Mouse (Mus musculus) limb, embryonic 11.5 days (tissue): ENCODE measurements around the gene Syvn1. TPM values are rescaled to one million over a fixed set of nuclear protein-coding genes. Genes with fewer than 3 reads are reported as not detected.

ENCODE experiments used
- ATAC-seq: fragments of 200-750 bp; cut with Nextera tagmentation; 2 replicates; pipeline ENCODE4 v1.8.0; 2017; ENCODE audit warnings: low read depth; ENCODE audit not compliant: insufficient number of reproducible peaks, low FRiP score, low TSS enrichment
- DNase-seq: peaks from one replicate; pipeline ENCODE4 v3.0.0-alpha.2; 2015; ENCODE audit warnings: low spot score
- H3K27ac ChIP-seq: fragments of 300-500 bp; sonication (generic); replicated peaks from 2 replicates; pipeline ENCODE4 v1.5.1; 2014; ENCODE audit warnings: low read depth, mild to moderate bottlenecking, low read length
- H3K27me3 ChIP-seq: fragments of 300-500 bp; sonication (generic); 2 replicates; pipeline ENCODE4 v1.6.1; 2014; ENCODE audit warnings: mild to moderate bottlenecking, low read length, mixed read lengths; ENCODE audit not compliant: control insufficient read depth, insufficient read depth
- H3K36me3 ChIP-seq: fragments of 300-500 bp; sonication (generic); 2 replicates; pipeline ENCODE4 v1.6.1; 2014; ENCODE audit warnings: mild to moderate bottlenecking, low read length, moderate library complexity, mixed read lengths; ENCODE audit not compliant: control insufficient read depth, insufficient read depth
- H3K4me1 ChIP-seq: fragments of 300-500 bp; sonication (generic); 2 replicates; pipeline ENCODE4 v1.6.1; 2014; ENCODE audit warnings: low read length, mixed read lengths; ENCODE audit not compliant: control insufficient read depth, insufficient read depth
- H3K4me2 ChIP-seq: fragments of 300-500 bp; sonication (generic); 2 replicates; pipeline ENCODE4 v1.6.1; 2014; ENCODE audit warnings: low read depth, mild to moderate bottlenecking, moderate library complexity; ENCODE audit not compliant: severe bottlenecking
- H3K4me3 ChIP-seq: fragments of 300-500 bp; sonication (generic); 2 replicates; pipeline ENCODE4 v1.5.1; 2014; ENCODE audit warnings: low read depth, low read length
- H3K9ac ChIP-seq: fragments of 300-500 bp; sonication (generic); 2 replicates; pipeline ENCODE4 v1.6.1; 2014; ENCODE audit warnings: mild to moderate bottlenecking, low read length
- H3K9me3 ChIP-seq: fragments of 300-500 bp; sonication (generic); 2 replicates; pipeline ENCODE4 v1.6.1; 2016; ENCODE audit warnings: low read length; ENCODE audit not compliant: control insufficient read depth
- WGBS: fragments of 180-500 bp; shearing (Covaris S2); extraction: QIAGEN DNeasy Blood & Tissue Kit; methylation state at CpG from one replicate; pipeline ENCODE4 v1.1.7; 2014; 5-methylcytosine and 5-hydroxymethylcytosine counted together
- polyA plus RNA-seq: library from polyadenylated mRNA; unstranded; fragments of >200 nt; fragmentation: Nextera tagmentation; extraction: Ambion mirVana; gene quantifications from 2 replicates; pipeline ENCODE4 v1.2.1, GENCODE M21; 2014

Syvn1 gene
- polyA plus RNA-seq, 1 experiment from 2014 or later, result 30.3 TPM

- ATAC-seq, result no peak
- H3K9ac ChIP-seq, result no peak within 1 kb of the TSS
- no peaks in the 10 kb centered on the region for H3K27me3 ChIP-seq
- peaks cover 5% of the 10 kb centered on the region for H3K4me1 ChIP-seq
- no peaks in the 10 kb centered on the region for H3K9me3 ChIP-seq
- WGBS, result 92% methylated on average over 12 of the region's 12 CpGs
- H3K4me2 ChIP-seq, result no peak within 1 kb of the TSS
- no peak for DNase-seq
- H3K36me3 ChIP-seq, result peaks cover 5% of the 10 kb centered on the region
- H3K4me3 ChIP-seq, result no peak within 1 kb of the TSS
- no peak within 1 kb of the TSS for H3K27ac ChIP-seq
Measured at GRCm38 (mm10) chr19:6079983-6080480, 33.7 kb downstream of the Syvn1 start, which contains the start of gene Tmem262. TSS of gene Tmem262 (plus strand) at chr19:6080033.

DNA sequence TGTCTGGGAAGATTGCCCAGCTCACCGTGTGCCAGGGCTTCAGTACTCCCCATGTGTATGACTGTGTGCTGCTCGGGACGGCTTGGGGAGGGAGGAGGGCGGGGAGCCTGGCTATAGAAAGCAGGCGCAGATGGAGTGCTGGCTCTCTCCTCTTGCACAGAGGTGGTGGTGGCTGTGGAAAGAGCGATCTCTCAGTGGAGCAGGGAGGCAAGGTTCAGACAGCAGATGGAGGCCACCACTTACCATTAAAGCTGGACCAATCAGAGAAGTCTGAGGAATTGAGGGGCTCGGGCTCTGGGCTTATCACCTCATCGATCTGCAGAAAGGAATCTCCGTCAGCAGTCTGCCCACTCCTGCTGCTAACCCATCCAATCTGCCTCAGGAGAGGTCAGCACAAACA lies 35.8 kb downstream of the Syvn1 start, which contains the start of gene Gm28374:
TSS of gene Gm28374 (minus strand) at position 101 of the 400 bp plus-strand sequence.
- Histone ChIP-seq H3K4me2 (no peak within 1 kb of the TSS), H3K36me3 (peaks cover 5% of the 10 kb centered on the region)

DNA sequence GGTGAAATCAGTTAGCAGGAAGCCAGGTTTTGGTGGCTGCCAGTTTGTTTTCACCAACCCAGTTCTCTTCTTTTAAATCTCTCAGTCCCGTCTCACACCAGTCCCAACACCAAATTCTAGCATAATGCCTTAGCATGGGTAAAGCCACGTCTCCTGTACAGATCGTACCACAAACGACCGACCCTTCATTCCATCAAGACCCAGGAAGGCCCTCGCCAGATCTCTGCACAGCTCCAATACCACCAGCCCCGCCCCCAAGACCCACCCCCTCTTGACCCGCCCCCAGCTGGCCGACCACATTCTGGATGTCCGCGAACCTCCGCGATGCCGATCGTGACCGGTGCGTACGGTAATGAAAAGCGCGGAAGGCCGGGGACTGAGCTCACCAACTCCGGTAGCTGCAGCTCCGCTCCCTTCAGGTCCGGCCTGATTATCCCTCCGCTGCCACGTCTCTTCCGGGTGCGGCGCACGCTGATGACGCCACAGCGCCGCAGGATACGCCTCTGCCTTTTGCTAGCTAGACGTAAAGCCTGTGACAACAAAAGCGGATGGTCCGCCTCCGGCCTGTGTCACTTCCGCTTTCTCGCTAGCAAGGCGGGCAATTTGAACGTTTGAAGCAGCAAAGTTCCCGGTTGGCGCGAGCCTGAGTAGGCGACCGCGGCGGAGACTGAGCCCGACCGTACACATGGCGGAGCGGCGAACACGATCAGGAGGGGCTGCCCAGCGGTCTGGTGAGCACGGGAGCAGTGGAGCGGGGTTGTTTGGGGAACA lies 38.3 kb downstream of the Syvn1 start, which contains the start of the genes Zfpl1 and Cdca5:
TSS of gene Zfpl1 (minus strand) at position 479 of the 771 bp plus-strand sequence.
TSS of gene Cdca5 (plus strand) at position 506 of the 771 bp plus-strand sequence.
- WGBS, result under 1% methylated on average over 58 of the region's 58 CpGs
- Histone ChIP-seq H3K4me3 (peak within 1 kb of the TSS; percentile 81), H3K9me3 (no peaks in the 10 kb centered on the region), H3K27ac (0 out of 2 replicates have a peak within 1 kb of the TSS, but pooled peaks have one; percentile 18), H3K4me2 (peak within 1 kb of the TSS; percentile 95), H3K27me3 (no peaks in the 10 kb centered on the region), H3K9ac (peak within 1 kb of the TSS; percentile 76), H3K36me3 (peaks cover 9% of the 10 kb centered on the region), H3K4me1 (peaks cover 7% of the 10 kb centered on the region)
- DNase-seq (peak; percentile 98), ATAC-seq (peak; percentile 69)

More for the DNA sequence above, 35.8 kb downstream of the Syvn1 start, which contains the start of gene Gm28374:
- H3K4me3 ChIP-seq, result no peak within 1 kb of the TSS
- 87% methylated on average over 9 of the region's 9 CpGs for WGBS
- DNase-seq, result no peak
- ATAC-seq, result no peak
- H3K27me3 ChIP-seq, result no peaks in the 10 kb centered on the region
- H3K9me3 ChIP-seq, result no peaks in the 10 kb centered on the region
- H3K27ac ChIP-seq, result no peak within 1 kb of the TSS
- H3K9ac ChIP-seq, result no peak within 1 kb of the TSS
- peaks cover 7% of the 10 kb centered on the region for H3K4me1 ChIP-seq

DNA sequence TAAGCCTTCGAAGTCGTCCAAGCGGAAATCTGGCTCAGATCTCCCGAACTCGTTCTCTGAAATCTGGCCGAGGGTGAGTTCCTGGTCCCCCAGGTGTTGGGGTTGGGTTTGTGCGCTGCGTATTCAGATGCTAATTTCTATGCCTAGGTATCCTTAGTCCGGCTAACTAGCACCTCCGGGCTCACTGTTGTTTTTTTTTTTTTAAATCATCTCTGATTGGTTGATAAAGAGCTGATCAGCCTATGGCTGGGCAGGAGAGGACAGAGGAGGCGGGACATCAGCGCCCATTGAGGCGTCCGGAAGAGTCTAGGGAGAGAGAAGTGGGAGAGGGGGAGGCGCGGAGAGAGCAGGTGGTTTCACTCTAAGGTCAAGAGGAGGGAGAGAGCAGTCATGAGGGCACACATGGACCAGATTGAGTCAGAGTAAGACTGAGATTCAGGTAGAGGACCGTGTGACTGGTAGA lies 39.1 kb downstream of the Syvn1 start:
- H3K27ac ChIP-seq, result no peak overlapping the region
- H3K27me3 ChIP-seq, result no peaks in the 10 kb centered on the region
- H3K36me3 ChIP-seq, result peaks cover 15% of the 10 kb centered on the region
- peaks cover 7% of the 10 kb centered on the region for H3K4me1 ChIP-seq
- under 1% methylated on average over 17 of the region's 17 CpGs for WGBS
- no peaks in the 10 kb centered on the region for H3K9me3 ChIP-seq
- H3K9ac ChIP-seq, result peak overlapping the region; percentile 76
- DNase-seq, result peak; percentile 81
- peak overlapping the region; percentile 95 for H3K4me2 ChIP-seq
- H3K4me3 ChIP-seq, result peak overlapping the region; percentile 81
- ATAC-seq, result peak; percentile 76

DNA sequence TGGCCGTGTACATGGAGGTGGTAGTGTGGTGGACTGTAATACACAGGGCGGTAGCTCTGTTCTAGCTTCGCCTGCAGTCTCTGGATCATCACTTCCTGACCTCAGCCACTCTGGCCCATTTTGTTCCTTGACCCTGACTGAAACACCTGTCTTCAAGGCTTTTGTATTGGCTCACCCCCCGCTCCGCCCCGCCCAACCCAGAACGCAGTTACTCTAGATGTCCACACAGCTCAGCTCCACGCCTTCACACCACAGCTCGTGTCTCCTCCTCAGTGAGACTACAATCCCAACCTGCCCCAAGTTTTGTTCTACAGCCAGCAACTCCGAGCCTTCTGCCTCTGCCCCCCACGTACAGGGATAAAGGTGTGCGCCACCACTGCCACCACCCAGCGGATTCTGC lies 42.5 kb downstream of the Syvn1 start:
- no peak for ATAC-seq
- Histone ChIP-seq H3K4me2 (no peak overlapping the region), H3K9me3 (no peaks in the 10 kb centered on the region), H3K27me3 (no peaks in the 10 kb centered on the region), H3K9ac (no peak overlapping the region), H3K4me1 (peaks cover 4% of the 10 kb centered on the region), H3K4me3 (no peak overlapping the region), H3K27ac (no peak overlapping the region), H3K36me3 (peaks cover 22% of the 10 kb centered on the region)
- no peak for DNase-seq
- WGBS, result 94% methylated on average over 13 of the region's 13 CpGs

GRCm38 (mm10) chr19:6094119-6094518 lies 47.7 kb downstream of the Syvn1 start, which contains the start of gene AC131692.1:
TSS of gene AC131692.1 (plus strand) at chr19:6094419.
- Histone ChIP-seq H3K27ac (no peak within 1 kb of the TSS), H3K9me3 (no peaks in the 10 kb centered on the region), H3K4me2 (no peak within 1 kb of the TSS), H3K36me3 (peaks cover 25% of the 10 kb centered on the region), H3K4me1 (no peaks in the 10 kb centered on the region), H3K9ac (peak within 1 kb of the TSS; percentile 17; the same call in 1 of the 2 replicates), H3K4me3 (no peak within 1 kb of the TSS), H3K27me3 (no peaks in the 10 kb centered on the region)
- ATAC-seq, result no peak
- no peak for DNase-seq
- 94% methylated on average over 7 of the region's 7 CpGs for WGBS

- no peak overlapping the region for H3K27ac ChIP-seq
- no peak overlapping the region for H3K9ac ChIP-seq
- no peaks in the 10 kb centered on the region for H3K9me3 ChIP-seq
- no peak overlapping the region for H3K4me3 ChIP-seq
- DNase-seq (no peak), ATAC-seq (no peak)
- H3K27me3 ChIP-seq, result no peaks in the 10 kb centered on the region
- no peaks in the 10 kb centered on the region for H3K4me1 ChIP-seq
- 91% methylated on average over 3 of the region's 3 CpGs for WGBS
- H3K36me3 ChIP-seq, result peaks cover 12% of the 10 kb centered on the region
- H3K4me2 ChIP-seq, result no peak overlapping the region
Measured at GRCm38 (mm10) chr19:6097847-6098246, 51.5 kb downstream of the Syvn1 start.

DNA sequence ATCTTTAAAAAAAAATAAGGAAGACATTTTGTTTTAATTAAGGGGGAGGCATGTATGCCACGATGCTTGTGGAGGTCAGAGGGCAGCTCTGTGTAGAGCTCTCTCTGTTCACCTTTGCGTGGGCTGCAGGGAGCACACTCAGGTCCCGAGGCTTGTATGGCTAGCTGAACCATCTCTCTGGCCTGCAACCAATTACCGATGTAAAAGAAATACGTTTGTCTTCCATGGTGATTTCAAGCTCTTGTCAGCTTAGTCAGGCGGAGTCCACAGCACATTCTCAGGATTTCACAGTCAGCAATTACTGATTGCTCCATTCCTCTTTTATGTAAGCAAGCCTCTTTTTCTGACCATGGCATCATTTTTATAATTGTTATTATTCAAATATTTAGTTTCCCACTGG lies 54.8 kb downstream of the Syvn1 start:
- ATAC-seq (no peak), DNase-seq (no peak)
- H3K9ac ChIP-seq, result no peak overlapping the region
- H3K9me3 ChIP-seq, result no peaks in the 10 kb centered on the region
- no peak overlapping the region for H3K4me3 ChIP-seq
- WGBS, result 26% methylated on average over 6 of the region's 6 CpGs
- no peak overlapping the region for H3K27ac ChIP-seq
- no peaks in the 10 kb centered on the region for H3K4me1 ChIP-seq
- H3K4me2 ChIP-seq, result no peak overlapping the region
- H3K27me3 ChIP-seq, result no peaks in the 10 kb centered on the region
- peaks cover 6% of the 10 kb centered on the region for H3K36me3 ChIP-seq
